Comparison of ENCODE assay signal across 15 mouse cellular contexts in the genomic region with DNA sequence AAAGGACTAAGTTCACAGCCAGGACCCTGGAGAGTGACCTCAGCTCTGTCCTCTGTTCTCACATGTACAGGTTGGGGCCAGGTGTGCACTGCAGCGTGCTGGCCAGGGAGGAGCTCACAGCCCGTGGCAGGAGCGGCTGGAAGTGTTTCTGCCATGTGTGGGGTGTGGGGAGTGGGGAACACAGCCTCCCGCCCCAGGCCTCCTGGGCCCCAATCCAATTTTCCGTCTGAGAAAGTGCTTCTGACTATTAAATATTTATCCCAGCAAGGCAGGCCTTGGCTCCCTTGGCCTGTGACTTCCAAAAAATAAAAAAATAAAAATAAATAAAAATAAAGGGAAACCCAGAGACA. TPM values are rescaled to one million over a fixed set of nuclear protein-coding genes. Genes with fewer than 3 reads are reported as not detected.
DNase-seq lines count a peak whose midpoint lies in the region; ATAC-seq and TF ChIP-seq lines count a peak whose summit lies in the region.
"Had no signal": no experiment of that assay in that cellular context is flagged by ENCODE, and none has a peak within 500 bp of the region (broad histone marks: within the 10 kb centered on the region; RNA-seq: fewer than 3 reads in every experiment).

No protein-coding gene starts in this region.

- WGBS in heart, embryonic 16.5 days = 36% methylated on average over 5 of the region's 5 CpGs
- WGBS in limb, embryonic 13.5 days = 8% methylated on average over 5 of the region's 5 CpGs
- 60% methylated on average over 5 of the region's 5 CpGs for WGBS in limb, embryonic 10.5 days
- 28% methylated on average over 5 of the region's 5 CpGs for WGBS in olfactory bulb, adult 2 months
- WGBS in forebrain, embryonic 15.5 days = 31% methylated on average over 5 of the region's 5 CpGs

- H3K27ac ChIP-seq in heart, embryonic 16.5 days (ENCODE audit: low read length) = no peak overlapping the region
- no peak overlapping the region for H3K27ac ChIP-seq in limb, embryonic 13.5 days
- no peak overlapping the region for H3K27ac ChIP-seq in limb, embryonic 10.5 days
- H3K27ac ChIP-seq in olfactory bulb, adult 2 months (ENCODE audit: insufficient read depth, low read depth, low read length) = 0 out of 2 replicates have a peak overlapping the region, but pooled peaks have one; percentile 49
- H3K27ac ChIP-seq in forebrain, embryonic 15.5 days (replicated peaks) = no peak overlapping the region
- H3K27ac ChIP-seq: liver, embryonic 12.5 days had no signal

- H3K4me1 ChIP-seq in heart, embryonic 16.5 days (ENCODE audit: control insufficient read depth, insufficient read depth, low read length) = peaks cover 58% of the 10 kb centered on the region
- H3K4me1 ChIP-seq in limb, embryonic 13.5 days = peaks cover 69% of the 10 kb centered on the region
- peaks cover 59% of the 10 kb centered on the region for H3K4me1 ChIP-seq in limb, embryonic 10.5 days
- H3K4me1 ChIP-seq in olfactory bulb, adult 2 months (ENCODE audit: control insufficient read depth, insufficient read depth, low read length) = peaks cover 66% of the 10 kb centered on the region
- peaks cover 28% of the 10 kb centered on the region for H3K4me1 ChIP-seq in forebrain, embryonic 15.5 days

- intact Hi-C loops in heart, postnatal 25 days (cut with DNase I) = no loop called here

- H3K4me3 ChIP-seq in heart, embryonic 16.5 days (ENCODE audit: low read length) = no peak overlapping the region
- H3K4me3 ChIP-seq in limb, embryonic 13.5 days = no peak overlapping the region
- no peak overlapping the region for H3K4me3 ChIP-seq in limb, embryonic 10.5 days
- no peak overlapping the region for H3K4me3 ChIP-seq in olfactory bulb, adult 2 months (ENCODE audit: insufficient read depth, low read depth, low read length)
- H3K4me3 ChIP-seq in forebrain, embryonic 15.5 days = no peak overlapping the region
- H3K4me3 ChIP-seq: heart, embryonic 12.5 days; liver, embryonic 12.5 days had no signal

- no peak for ATAC-seq in heart, embryonic 16.5 days (replicated peaks; ENCODE audit: extremely low read depth, insufficient read depth, low FRiP score)
- no peak for ATAC-seq in limb, embryonic 13.5 days (ENCODE audit: low FRiP score, low read depth)
- no peak for ATAC-seq in forebrain, embryonic 15.5 days (replicated peaks)
- ATAC-seq: liver, embryonic 12.5 days had no signal

- 0 out of 2 replicates have a peak overlapping the region, but pooled peaks have one; percentile 38 for H3K9ac ChIP-seq in heart, embryonic 16.5 days (ENCODE audit: low read length)
- H3K9ac ChIP-seq in limb, embryonic 13.5 days = 0 out of 2 replicates have a peak overlapping the region, but pooled peaks have one; percentile 2
- H3K9ac ChIP-seq in forebrain, embryonic 15.5 days (replicated peaks) = no peak overlapping the region
- H3K9ac ChIP-seq: liver, embryonic 12.5 days had no signal

- no peak for DNase-seq in heart, postnatal 25 days (ENCODE audit: low spot score)
- no peak for DNase-seq in limb, embryonic 10.5 days (ENCODE audit: low spot score)
- peak; percentile 34 for DNase-seq in R1 (ENCODE audit: low read depth, low spot score)
- DNase-seq in cerebellum, adult 8-10 months = no peak
- DNase-seq: kidney, adult 9 months; retina, postnatal 1 day; thymus, postnatal 14 days had no signal

- no peaks in the 10 kb centered on the region for H3K36me3 ChIP-seq in heart, embryonic 16.5 days (ENCODE audit: control insufficient read depth, insufficient read depth)
- H3K36me3 ChIP-seq in limb, embryonic 13.5 days = no peaks in the 10 kb centered on the region
- no peaks in the 10 kb centered on the region for H3K36me3 ChIP-seq in limb, embryonic 10.5 days
- H3K36me3 ChIP-seq in forebrain, embryonic 15.5 days = no peaks in the 10 kb centered on the region
- H3K36me3 ChIP-seq: heart, embryonic 12.5 days; liver, embryonic 12.5 days had no signal

- H3K4me2 ChIP-seq in heart, embryonic 16.5 days (ENCODE audit: low read depth, low read length) = no peak overlapping the region
- no peak overlapping the region; the same call in 1 of the 2 replicates for H3K4me2 ChIP-seq in limb, embryonic 13.5 days (replicated peaks)
- no peak overlapping the region for H3K4me2 ChIP-seq in forebrain, embryonic 15.5 days (replicated peaks)
- H3K4me2 ChIP-seq: heart, embryonic 12.5 days; liver, embryonic 12.5 days had no signal

- peaks cover 16% of the 10 kb centered on the region for H3K27me3 ChIP-seq in heart, embryonic 16.5 days (ENCODE audit: control insufficient read depth, insufficient read depth, low read length)
- H3K27me3 ChIP-seq in limb, embryonic 13.5 days = peaks cover 47% of the 10 kb centered on the region
- H3K27me3 ChIP-seq in limb, embryonic 10.5 days (ENCODE audit: low read depth, poor library complexity, severe bottlenecking) = peaks cover 77% of the 10 kb centered on the region
- H3K27me3 ChIP-seq in forebrain, embryonic 15.5 days = peaks cover 14% of the 10 kb centered on the region; the same call in 1 of the 2 replicates
- H3K27me3 ChIP-seq: Patski had no signal

- no peak for TF ChIP-seq POLR2A in olfactory bulb, adult 2 months (IDR thresholded peaks at IDR 0.05; ENCODE audit: insufficient read depth, low read depth, low read length)

- H3K9me3 ChIP-seq in heart, embryonic 16.5 days (replicated peaks; ENCODE audit: control insufficient read depth, low read length) = no peaks in the 10 kb centered on the region
- H3K9me3 ChIP-seq in limb, embryonic 13.5 days = no peaks in the 10 kb centered on the region
- H3K9me3 ChIP-seq in limb, embryonic 10.5 days (replicated peaks) = no peaks in the 10 kb centered on the region
- no peaks in the 10 kb centered on the region for H3K9me3 ChIP-seq in forebrain, embryonic 15.5 days
- H3K9me3 ChIP-seq: heart, embryonic 12.5 days; liver, embryonic 12.5 days had no signal

- no peak for TF ChIP-seq CTCF in olfactory bulb, adult 2 months (IDR thresholded peaks at IDR 0.05; ENCODE audit: insufficient read depth, low read depth, low read length)

RNA-seq across cellular contexts. Expression of gene Ahnak2, which starts 4.2 kb away (rescaled TPM):
- polyA plus RNA-seq in heart, embryonic 16.5 days (2015; fragmentation: Nextera tagmentation; extraction: Ambion mirVana) = 2.0 and 2.1 TPM in 2 replicates
- 10 to 100 TPM; 15.3 to 16.5 TPM for total RNA-seq in heart, postnatal 25 days (2021)
- 0.61 and 0.64 TPM in 2 replicates for polyA plus RNA-seq in limb, embryonic 13.5 days (2015; fragmentation: Nextera tagmentation; extraction: Ambion mirVana)
- polyA plus RNA-seq in limb, embryonic 10.5 days (2016; fragmentation: Nextera tagmentation; extraction: Ambion mirVana) = 0.15 and 0.18 TPM in 2 replicates
- not detected in 2 replicates for polyA plus RNA-seq in olfactory bulb, adult 2 months (2012; ENCODE audit: insufficient read depth, insufficient read length, low replicate concordance, missing spikeins)
- polyA plus RNA-seq in forebrain, embryonic 15.5 days (2015; fragmentation: Nextera tagmentation; extraction: Ambion mirVana) = 0.92 and 1.1 TPM in 2 replicates
- total RNA-seq: common myeloid progenitor, adult 5-6 weeks had no signal

RNA-seq across cellular contexts. Expression of gene Clba1, which starts 10.4 kb away (rescaled TPM):
- polyA plus RNA-seq in heart, embryonic 16.5 days (2015; fragmentation: Nextera tagmentation; extraction: Ambion mirVana) = 6.0 and 8.4 TPM in 2 replicates
- 1 to 10 TPM; 1.5 to 1.9 TPM for total RNA-seq in heart, postnatal 25 days (2021)
- polyA plus RNA-seq in limb, embryonic 13.5 days (2015; fragmentation: Nextera tagmentation; extraction: Ambion mirVana) = 7.9 and 8.8 TPM in 2 replicates
- 7.9 and 8.4 TPM in 2 replicates for polyA plus RNA-seq in limb, embryonic 10.5 days (2016; fragmentation: Nextera tagmentation; extraction: Ambion mirVana)
- not detected in 2 replicates for polyA plus RNA-seq in olfactory bulb, adult 2 months (2012; ENCODE audit: insufficient read depth, insufficient read length, low replicate concordance, missing spikeins)
- 16.9 and 18.5 TPM in 2 replicates for polyA plus RNA-seq in forebrain, embryonic 15.5 days (2015; fragmentation: Nextera tagmentation; extraction: Ambion mirVana)

RNA-seq across cellular contexts. Expression of gene Cdca4, which starts 30.9 kb away (rescaled TPM):
- polyA plus RNA-seq in heart, embryonic 16.5 days (2015; fragmentation: Nextera tagmentation; extraction: Ambion mirVana) = 44.7 and 53.2 TPM in 2 replicates
- 1 to 10 TPM; 6.4 to 7.6 TPM for total RNA-seq in heart, postnatal 25 days (2021)
- polyA plus RNA-seq in limb, embryonic 13.5 days (2015; fragmentation: Nextera tagmentation; extraction: Ambion mirVana) = 132 and 134 TPM in 2 replicates
- 204 and 206 TPM in 2 replicates for polyA plus RNA-seq in limb, embryonic 10.5 days (2016; fragmentation: Nextera tagmentation; extraction: Ambion mirVana)
- not detected in 2 replicates for polyA plus RNA-seq in olfactory bulb, adult 2 months (2012; ENCODE audit: insufficient read depth, insufficient read length, low replicate concordance, missing spikeins)
- polyA plus RNA-seq in forebrain, embryonic 15.5 days (2015; fragmentation: Nextera tagmentation; extraction: Ambion mirVana) = 81.3 and 82.0 TPM in 2 replicates

RNA-seq across cellular contexts. Expression of gene Pld4, which starts 37.9 kb away (rescaled TPM):
- polyA plus RNA-seq in heart, embryonic 16.5 days (2015; fragmentation: Nextera tagmentation; extraction: Ambion mirVana) = 19.4 and 32.5 TPM in 2 replicates
- 1 to 10 TPM; 5.6 to 6.9 TPM for total RNA-seq in heart, postnatal 25 days (2021)
- polyA plus RNA-seq in limb, embryonic 13.5 days (2015; fragmentation: Nextera tagmentation; extraction: Ambion mirVana) = 6.1 and 7.2 TPM in 2 replicates
- 2.1 and 3.5 TPM in 2 replicates for polyA plus RNA-seq in limb, embryonic 10.5 days (2016; fragmentation: Nextera tagmentation; extraction: Ambion mirVana)
- polyA plus RNA-seq in olfactory bulb, adult 2 months (2012; ENCODE audit: insufficient read depth, insufficient read length, low replicate concordance, missing spikeins) = not detected in 2 replicates
- polyA plus RNA-seq in forebrain, embryonic 15.5 days (2015; fragmentation: Nextera tagmentation; extraction: Ambion mirVana) = 5.3 and 6.2 TPM in 2 replicates
